13 mouse cellular contexts compared by ENCODE assay signal in the genomic region with DNA sequence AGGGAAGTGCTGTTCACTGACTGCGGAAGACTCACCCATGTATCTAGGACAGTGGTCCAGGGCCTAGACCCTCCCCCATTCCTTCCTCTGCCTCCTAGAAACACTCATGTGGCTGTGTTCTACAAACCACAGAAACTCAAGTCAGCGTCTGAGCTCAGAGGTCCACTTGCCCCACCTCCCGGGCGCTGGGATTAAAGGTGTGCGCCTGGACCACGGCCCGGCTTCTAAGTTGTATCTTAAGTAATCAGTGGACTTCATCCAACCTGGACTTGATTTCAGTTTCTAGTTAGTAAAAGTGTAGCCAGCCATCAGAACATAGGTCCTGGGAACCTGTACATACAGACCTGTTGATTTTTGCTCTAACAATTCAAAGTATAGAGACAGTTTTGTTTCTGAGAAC.
DNase-seq lines count a peak whose midpoint lies in the region; ATAC-seq and TF ChIP-seq lines count a peak whose summit lies in the region.
"Had no signal": no experiment of that assay in that cellular context is flagged by ENCODE, and none has a peak within 500 bp of the region (broad histone marks: within the 10 kb centered on the region; RNA-seq: fewer than 3 reads in every experiment).

No protein-coding gene starts in this region.

- H3K27me3 ChIP-seq in kidney, embryonic 14.5 days (ENCODE audit: control insufficient read depth, insufficient read depth, low read length) = no peaks in the 10 kb centered on the region
- H3K27me3 ChIP-seq in forebrain, embryonic 13.5 days = no peaks in the 10 kb centered on the region
- no peaks in the 10 kb centered on the region for H3K27me3 ChIP-seq in cerebellum, adult 2 months (ENCODE audit: control insufficient read depth, insufficient read depth, low read length)
- H3K27me3 ChIP-seq: hindbrain, embryonic 15.5 days; neural tube, embryonic 15.5 days had no signal

- no peaks in the 10 kb centered on the region for H3K9me3 ChIP-seq in kidney, embryonic 14.5 days (ENCODE audit: control insufficient read depth, low read length)
- no peaks in the 10 kb centered on the region for H3K9me3 ChIP-seq in forebrain, embryonic 13.5 days (replicated peaks)
- H3K9me3 ChIP-seq: hindbrain, embryonic 15.5 days; neural tube, embryonic 15.5 days had no signal

- no peak overlapping the region for H3K4me3 ChIP-seq in kidney, embryonic 14.5 days (ENCODE audit: low read length)
- no peak overlapping the region for H3K4me3 ChIP-seq in forebrain, embryonic 13.5 days
- H3K4me3 ChIP-seq in cerebellum, adult 2 months (replicated peaks; ENCODE audit: insufficient read depth, low read depth, low read length) = no peak overlapping the region
- H3K4me3 ChIP-seq: hindbrain, embryonic 15.5 days; neural tube, embryonic 15.5 days had no signal

- H3K4me1 ChIP-seq in kidney, embryonic 14.5 days (ENCODE audit: control insufficient read depth, insufficient read depth, low read length) = peaks cover 23% of the 10 kb centered on the region
- H3K4me1 ChIP-seq in forebrain, embryonic 13.5 days = peaks cover 67% of the 10 kb centered on the region
- peaks cover 9% of the 10 kb centered on the region for H3K4me1 ChIP-seq in cerebellum, adult 2 months (ENCODE audit: control insufficient read depth, insufficient read depth, low read length)

- H3K4me2 ChIP-seq in kidney, embryonic 14.5 days (replicated peaks; ENCODE audit: low read depth, low read length) = no peak overlapping the region
- no peak overlapping the region for H3K4me2 ChIP-seq in forebrain, embryonic 13.5 days
- H3K4me2 ChIP-seq: hindbrain, embryonic 15.5 days; neural tube, embryonic 15.5 days had no signal

- H3K27ac ChIP-seq in kidney, embryonic 14.5 days (ENCODE audit: low read depth, low read length) = no peak overlapping the region
- no peak overlapping the region for H3K27ac ChIP-seq in forebrain, embryonic 13.5 days
- no peak overlapping the region for H3K27ac ChIP-seq in cerebellum, adult 2 months (ENCODE audit: insufficient read depth, low read length)
- H3K27ac ChIP-seq: hindbrain, embryonic 15.5 days; liver, embryonic 14.5 days; neural tube, embryonic 15.5 days had no signal

- no peak for TF ChIP-seq POLR2A in cerebellum, adult 2 months (IDR thresholded peaks at IDR 0.05; ENCODE audit: borderline replicate concordance, insufficient read depth, low read length)

- H3K9ac ChIP-seq in kidney, embryonic 14.5 days (ENCODE audit: low read depth, low read length) = no peak overlapping the region
- H3K9ac ChIP-seq in forebrain, embryonic 13.5 days = no peak overlapping the region
- H3K9ac ChIP-seq: hindbrain, embryonic 15.5 days; liver, embryonic 14.5 days; neural tube, embryonic 15.5 days had no signal

- H3K36me3 ChIP-seq in kidney, embryonic 14.5 days (ENCODE audit: control insufficient read depth, insufficient read depth, low read length) = no peaks in the 10 kb centered on the region
- H3K36me3 ChIP-seq in forebrain, embryonic 13.5 days (ENCODE audit: poor library complexity, severe bottlenecking) = no peaks in the 10 kb centered on the region
- H3K36me3 ChIP-seq: hindbrain, embryonic 15.5 days; neural tube, embryonic 15.5 days had no signal

- TF ChIP-seq CTCF in cerebellum, adult 2 months (IDR thresholded peaks at IDR 0.05; ENCODE audit: borderline replicate concordance, insufficient read depth, low read depth, low read length) = no peak

- no peak for ATAC-seq in kidney, embryonic 14.5 days (ENCODE audit: low FRiP score, low TSS enrichment)
- no peak for ATAC-seq in forebrain, embryonic 13.5 days

- peak; percentile 57 for DNase-seq in kidney, adult 11 months
- peak; percentile 22 for DNase-seq in 416B (ENCODE audit: low read depth)
- DNase-seq in kidney, postnatal 10 days = peak; percentile 48
- DNase-seq in lung, postnatal 36 days = peak; percentile 74
- DNase-seq in cerebellum, adult 2 months = no peak
- DNase-seq in cerebellum, adult 9-10 months = no peak
- DNase-seq: adrenal gland, adult 2 months; cerebellum, adult 18-20 months had no signal

- WGBS in kidney, embryonic 14.5 days = 81% methylated on average over 7 of the region's 7 CpGs
- WGBS in forebrain, embryonic 13.5 days = 90% methylated on average over 7 of the region's 7 CpGs
- WGBS in cerebellum, adult 2 months = 87% methylated on average over 7 of the region's 7 CpGs

Comparison
In these comparisons a context has a peak if more than half of its experiments do, and no peak if none do; other contexts are left out.
1. DNase-seq: peak in kidney, adult 11 months (single experiment), 416B (single experiment), kidney, postnatal 10 days (single experiment) and lung, postnatal 36 days (single experiment); none in cerebellum, adult 2 months (0 of 2) and cerebellum, adult 9-10 months (single experiment).